19 mouse cellular contexts compared by ENCODE assay signal in the genomic region with DNA sequence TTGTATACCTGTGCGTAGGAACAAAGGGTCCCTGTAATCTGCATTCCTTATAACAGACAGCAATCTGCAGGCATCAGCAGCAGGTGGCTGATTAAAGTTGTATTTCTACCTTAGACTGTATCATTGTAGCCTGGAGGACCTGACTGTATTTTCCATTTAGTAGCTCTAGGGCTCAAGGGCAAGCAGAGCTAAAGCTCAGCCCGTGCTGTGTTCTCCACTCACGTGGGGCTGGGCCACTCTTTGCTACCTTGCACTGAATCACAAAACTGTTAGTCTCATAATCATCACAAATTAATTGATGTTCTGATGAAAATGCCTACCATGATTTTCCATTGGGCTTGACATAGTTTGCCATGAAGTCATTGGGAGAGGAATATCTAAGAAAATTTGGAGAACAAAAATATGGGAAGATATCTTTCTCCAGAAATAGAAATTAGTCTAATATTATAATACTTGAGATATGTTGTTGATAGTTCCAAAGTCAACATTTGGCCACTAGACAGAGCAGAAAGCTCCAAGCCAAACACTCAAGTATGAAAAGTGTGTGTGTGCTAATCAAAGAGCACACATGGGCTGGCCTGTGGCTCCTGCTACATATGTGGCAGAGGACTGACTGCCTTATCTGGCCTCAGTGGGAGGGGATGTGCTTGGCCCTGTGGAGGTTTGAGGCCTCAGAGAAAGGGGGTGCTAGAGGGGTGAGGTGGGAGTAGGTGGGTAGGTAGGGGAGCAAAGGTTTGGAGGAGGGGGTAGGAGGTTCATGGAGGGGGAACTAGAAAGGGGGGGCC. TPM values are rescaled to one million over a fixed set of nuclear protein-coding genes. Genes with fewer than 3 reads are reported as not detected.
A peak's percentile ranks its signal among the peaks of the same experiment; 100 is the strongest.
DNase-seq lines count a peak whose midpoint lies in the region; ATAC-seq and TF ChIP-seq lines count a peak whose summit lies in the region.
"Had no signal": no experiment of that assay in that cellular context is flagged by ENCODE, and none has a peak within 500 bp of the region (broad histone marks: within the 10 kb centered on the region; RNA-seq: fewer than 3 reads in every experiment).

No protein-coding gene starts in this region.

- DNase-seq in liver, embryonic 11.5 days (ENCODE audit: low spot score) = no peak
- DNase-seq in thymus, postnatal 10 days (ENCODE audit: low spot score in 2 of 2) = no peak
- DNase-seq: adrenal gland, postnatal 14 days; cerebellum, postnatal 10 days; embryo, embryonic 11 days; gastrocnemius, postnatal 36 days; heart, postnatal 36 days; kidney, adult 9 months; spleen, adult 18-20 months had no signal

- peak overlapping the region; percentile 96 for H3K27ac ChIP-seq in bone marrow macrophage, adult 2 months (ENCODE audit: insufficient read depth, low read depth, low read length)
- H3K27ac ChIP-seq in liver, embryonic 11.5 days (ENCODE audit: low read depth, low read length) = no peak overlapping the region
- 0 out of 2 replicates have a peak overlapping the region, but pooled peaks have one; percentile 5 for H3K27ac ChIP-seq in lung, embryonic 16.5 days (ENCODE audit: low read length)
- H3K27ac ChIP-seq in forebrain, embryonic 12.5 days = no peak overlapping the region
- H3K27ac ChIP-seq: limb, embryonic 13.5 days; midbrain, embryonic 12.5 days had no signal

- TF ChIP-seq POLR2A in bone marrow macrophage, adult 2 months (IDR thresholded peaks at IDR 0.05; ENCODE audit: borderline replicate concordance, low read depth, low read length) = no peak

- TF ChIP-seq CTCF in bone marrow macrophage, adult 2 months (IDR thresholded peaks at IDR 0.05; ENCODE audit: low read depth, low read length) = no peak

- peak; percentile 92 for ATAC-seq in liver, embryonic 11.5 days (replicated peaks; ENCODE audit: low FRiP score)
- peak; percentile 80 for ATAC-seq in lung, embryonic 16.5 days (ENCODE audit: low read depth)
- ATAC-seq in megakaryocyte-erythroid progenitor cell, adult 5-6 weeks (replicated peaks; ENCODE audit: low FRiP score, low TSS enrichment, poor library complexity, severe bottlenecking) = peak; percentile 80
- ATAC-seq in frontal cortex, adult (ENCODE audit: low TSS enrichment) = no peak
- ATAC-seq in forebrain, embryonic 12.5 days (ENCODE audit: low FRiP score) = no peak
- ATAC-seq: CD4-positive, CD25-positive, alpha-beta regulatory T cell, adult 4 months had no signal

- no peak overlapping the region for H3K4me2 ChIP-seq in liver, embryonic 11.5 days
- no peak overlapping the region for H3K4me2 ChIP-seq in lung, embryonic 16.5 days (ENCODE audit: low read depth, low read length)
- H3K4me2 ChIP-seq in forebrain, embryonic 12.5 days = no peak overlapping the region
- H3K4me2 ChIP-seq: heart, embryonic 12.5 days; limb, embryonic 13.5 days; midbrain, embryonic 12.5 days had no signal

- no peaks in the 10 kb centered on the region for H3K36me3 ChIP-seq in liver, embryonic 11.5 days (ENCODE audit: control insufficient read depth, insufficient read depth, low read length)
- H3K36me3 ChIP-seq in lung, embryonic 16.5 days (ENCODE audit: control insufficient read depth, insufficient read depth, low read length) = no peaks in the 10 kb centered on the region
- H3K36me3 ChIP-seq in forebrain, embryonic 12.5 days (replicated peaks) = no peaks in the 10 kb centered on the region
- H3K36me3 ChIP-seq: heart, embryonic 12.5 days; limb, embryonic 13.5 days; midbrain, embryonic 12.5 days had no signal

- H3K27me3 ChIP-seq in liver, embryonic 11.5 days (replicated peaks; ENCODE audit: control insufficient read depth, insufficient read depth, low read length) = no peaks in the 10 kb centered on the region
- no peaks in the 10 kb centered on the region for H3K27me3 ChIP-seq in lung, embryonic 16.5 days (ENCODE audit: control insufficient read depth, insufficient read depth, low read depth, low read length)
- H3K27me3 ChIP-seq in forebrain, embryonic 12.5 days = no peaks in the 10 kb centered on the region
- H3K27me3 ChIP-seq: heart, embryonic 12.5 days; limb, embryonic 13.5 days; midbrain, embryonic 12.5 days had no signal

- no peak overlapping the region for H3K9ac ChIP-seq in liver, embryonic 11.5 days (ENCODE audit: low read depth, low read length)
- no peak overlapping the region for H3K9ac ChIP-seq in lung, embryonic 16.5 days (ENCODE audit: low read length)
- H3K9ac ChIP-seq in forebrain, embryonic 12.5 days = no peak overlapping the region
- H3K9ac ChIP-seq: heart, embryonic 12.5 days; limb, embryonic 13.5 days; midbrain, embryonic 12.5 days had no signal

- H3K4me1 ChIP-seq in bone marrow macrophage, adult 2 months (ENCODE audit: control insufficient read depth, insufficient read depth, low read length) = peaks cover 47% of the 10 kb centered on the region
- peaks cover 2% of the 10 kb centered on the region; the same call in 1 of the 2 replicates for H3K4me1 ChIP-seq in liver, embryonic 11.5 days (replicated peaks; ENCODE audit: control insufficient read depth, insufficient read depth, low read length)
- peaks cover 17% of the 10 kb centered on the region for H3K4me1 ChIP-seq in lung, embryonic 16.5 days (replicated peaks; ENCODE audit: control insufficient read depth, insufficient read depth, low read length)
- 0 out of 2 replicates have a peak, but pooled peaks cover 2% of the 10 kb centered on the region for H3K4me1 ChIP-seq in forebrain, embryonic 12.5 days

- H3K9me3 ChIP-seq in liver, embryonic 11.5 days (ENCODE audit: control insufficient read depth, low read length) = no peaks in the 10 kb centered on the region
- H3K9me3 ChIP-seq in lung, embryonic 16.5 days (ENCODE audit: control insufficient read depth, low read length) = no peaks in the 10 kb centered on the region
- no peaks in the 10 kb centered on the region for H3K9me3 ChIP-seq in forebrain, embryonic 12.5 days
- H3K9me3 ChIP-seq: heart, embryonic 12.5 days; limb, embryonic 13.5 days; midbrain, embryonic 12.5 days had no signal

- no peak overlapping the region for H3K4me3 ChIP-seq in bone marrow macrophage, adult 2 months (ENCODE audit: insufficient read depth, low read length)
- no peak overlapping the region for H3K4me3 ChIP-seq in liver, embryonic 11.5 days (ENCODE audit: low read depth, low read length)
- no peak overlapping the region for H3K4me3 ChIP-seq in lung, embryonic 16.5 days (ENCODE audit: low read length)
- H3K4me3 ChIP-seq in forebrain, embryonic 12.5 days (replicated peaks) = no peak overlapping the region
- H3K4me3 ChIP-seq: erythroblast, embryonic 14.5 days; heart, embryonic 12.5 days; limb, embryonic 13.5 days; midbrain, embryonic 12.5 days had no signal

- WGBS in liver, embryonic 11.5 days = 89% methylated on average over 3 of the region's 3 CpGs
- WGBS in lung, embryonic 16.5 days = 63% methylated on average over 3 of the region's 3 CpGs
- 86% methylated on average over 3 of the region's 3 CpGs for WGBS in forebrain, embryonic 12.5 days

RNA-seq across cellular contexts. Expression of a gene that starts 53.6 kb away (rescaled TPM):
- polyA plus RNA-seq in bone marrow macrophage, adult 2 months (2012; ENCODE audit: insufficient read depth, insufficient read length, missing spikeins) = 48.1 and 56.4 TPM in 2 replicates
- 2.1 and 3.0 TPM in 2 replicates for polyA plus RNA-seq in liver, embryonic 11.5 days (2014; fragmentation: Nextera tagmentation; extraction: Ambion mirVana)
- 12.4 and 14.1 TPM in 2 replicates for polyA plus RNA-seq in lung, embryonic 16.5 days (2015; fragmentation: Nextera tagmentation; extraction: Ambion mirVana)
- total RNA-seq in megakaryocyte-erythroid progenitor cell, adult 5-6 weeks (2014; fragmentation: Nextera tagmentation) = 0.83 and 2.5 TPM in 2 replicates
- total RNA-seq in megakaryocyte-erythroid progenitor cell, adult 5-6 weeks (2017) = 3.0 and 3.1 TPM in 2 replicates
- 1.4 and 1.7 TPM in 2 replicates for polyA plus RNA-seq in forebrain, embryonic 12.5 days (2016; fragmentation: Nextera tagmentation; extraction: Ambion mirVana)

Comparison
In these comparisons a context has a peak if more than half of its experiments do, and no peak if none do; other contexts are left out.
1. H3K27ac ChIP-seq: peak in bone marrow macrophage, adult 2 months (single experiment) and lung, embryonic 16.5 days (single experiment); none in liver, embryonic 11.5 days (single experiment) and forebrain, embryonic 12.5 days (single experiment).
2. ATAC-seq: peak in liver, embryonic 11.5 days (single experiment), lung, embryonic 16.5 days (single experiment) and megakaryocyte-erythroid progenitor cell, adult 5-6 weeks (single experiment); none in frontal cortex, adult (single experiment) and forebrain, embryonic 12.5 days (single experiment).